Mouse (Mus musculus): Measurements from ENCODE around the gene Gpi1. TPM values are rescaled to one million over a fixed set of nuclear protein-coding genes. Genes with fewer than 3 reads are reported as not detected.

Gene Gpi1
- 347 and 381 TPM in 2 replicates for polyA plus RNA-seq (2016; fragmentation: Nextera tagmentation; extraction: Ambion mirVana)

DNA sequence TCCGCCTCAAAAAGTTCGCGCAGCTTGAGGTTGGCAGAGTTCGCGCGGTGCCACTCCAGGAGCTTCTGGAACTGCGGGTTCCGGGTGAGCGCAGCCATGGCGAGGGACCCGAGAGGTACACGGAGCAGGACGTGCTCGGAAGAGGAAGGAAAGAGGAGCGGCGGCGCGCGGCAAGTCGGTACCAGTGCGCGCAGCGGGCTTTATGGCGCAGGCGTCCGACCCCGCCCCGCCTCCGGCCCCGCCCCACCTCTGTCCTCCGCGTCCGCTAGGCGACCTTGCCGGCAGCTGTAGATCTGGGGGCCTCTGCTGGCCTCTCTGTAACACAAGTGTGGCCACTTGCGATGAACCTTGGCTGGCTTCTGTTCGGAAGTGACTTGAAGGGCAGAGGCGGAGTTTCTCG is at the start of gene Gpi1:
Gpi1 (minus strand) TSS at position 221 of the 400 bp plus-strand sequence.
- Histone ChIP-seq H3K9me3 (no peaks in the 10 kb centered on the region), H3K27ac (replicated peaks) (peak within 1 kb of the TSS; percentile 95), H3K4me1 (peaks cover 54% of the 10 kb centered on the region), H3K4me3 (peak within 1 kb of the TSS; percentile 87), H3K27me3 (replicated peaks; ENCODE audit: low read depth, poor library complexity, severe bottlenecking) (no peaks in the 10 kb centered on the region), H3K36me3 (replicated peaks) (peaks cover 38% of the 10 kb centered on the region)
- peak; percentile 95 for DNase-seq (ENCODE audit: low spot score)
- 2% methylated on average over 39 of the region's 39 CpGs for WGBS

DNA sequence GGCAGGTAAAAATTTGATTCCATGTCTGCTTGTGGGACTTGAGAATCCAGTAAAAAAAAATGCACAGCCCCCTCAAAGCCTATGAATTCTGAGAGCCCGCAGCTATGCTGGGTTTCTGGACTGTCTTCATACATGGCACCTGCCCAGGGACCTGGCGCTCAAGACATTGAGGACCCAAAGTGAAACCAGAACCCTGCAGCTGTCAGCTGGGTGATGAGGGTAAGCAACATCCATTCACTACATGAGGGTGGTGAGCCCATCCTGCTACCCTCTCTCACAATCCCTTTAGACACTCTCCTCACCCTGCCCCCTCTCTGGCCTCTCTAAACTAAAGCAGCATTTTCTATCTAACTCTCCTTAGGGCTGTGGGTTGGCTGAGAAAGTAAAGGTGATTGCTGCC is 47.5 kb upstream of the Gpi1 start:
- H3K27me3 ChIP-seq (replicated peaks; ENCODE audit: low read depth, poor library complexity, severe bottlenecking) = no peaks in the 10 kb centered on the region
- no peak overlapping the region for H3K4me3 ChIP-seq
- 0 out of 2 replicates have a peak, but pooled peaks cover 3% of the 10 kb centered on the region for H3K9me3 ChIP-seq
- DNase-seq (ENCODE audit: low spot score) = no peak
- peaks cover 15% of the 10 kb centered on the region for H3K36me3 ChIP-seq (replicated peaks)
- no peak overlapping the region for H3K27ac ChIP-seq (replicated peaks)
- H3K4me1 ChIP-seq = no peaks in the 10 kb centered on the region
- 94% methylated on average over 2 of the region's 2 CpGs for WGBS

- no peaks in the 10 kb centered on the region for H3K27me3 ChIP-seq (replicated peaks; ENCODE audit: low read depth, poor library complexity, severe bottlenecking)
- 0 out of 2 replicates have a peak, but pooled peaks cover 3% of the 10 kb centered on the region for H3K9me3 ChIP-seq
- H3K36me3 ChIP-seq (replicated peaks) = peaks cover 14% of the 10 kb centered on the region
- no peak overlapping the region for H3K27ac ChIP-seq (replicated peaks)
- H3K4me3 ChIP-seq = no peak overlapping the region
- no peaks in the 10 kb centered on the region for H3K4me1 ChIP-seq
- DNase-seq (ENCODE audit: low spot score) = no peak
- 91% methylated on average over 3 of the region's 3 CpGs for WGBS
Measured at GRCm38 (mm10) chr7:34276066-34276465, 45.9 kb upstream of the Gpi1 start.

DNA sequence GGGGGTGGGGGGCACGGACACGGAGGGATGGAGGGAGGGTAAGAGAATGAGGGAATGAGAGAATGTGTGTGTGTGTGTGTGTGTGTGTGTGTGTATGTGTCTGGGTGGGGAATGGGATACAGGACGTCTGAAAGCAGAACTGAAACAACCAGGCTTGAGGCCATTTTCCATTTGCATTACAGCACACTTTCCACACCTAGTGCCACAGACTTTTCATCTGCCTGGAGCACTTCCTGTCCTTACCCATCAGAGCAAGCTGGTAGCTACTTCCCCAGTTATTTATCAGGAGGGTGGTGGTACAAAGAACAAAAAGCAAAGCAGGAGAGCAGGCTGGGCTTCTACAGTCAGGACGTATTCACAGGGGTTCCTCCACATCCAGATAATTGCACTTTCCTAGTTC is 42.3 kb upstream of the Gpi1 start:
- H3K4me3 ChIP-seq = no peak overlapping the region
- H3K9me3 ChIP-seq = 0 out of 2 replicates have a peak, but pooled peaks cover 3% of the 10 kb centered on the region
- 61% methylated on average over 4 of the region's 4 CpGs for WGBS
- no peaks in the 10 kb centered on the region for H3K27me3 ChIP-seq (replicated peaks; ENCODE audit: low read depth, poor library complexity, severe bottlenecking)
- no peak for DNase-seq (ENCODE audit: low spot score)
- peaks cover 8% of the 10 kb centered on the region for H3K4me1 ChIP-seq
- H3K36me3 ChIP-seq (replicated peaks) = peaks cover 14% of the 10 kb centered on the region
- no peak overlapping the region for H3K27ac ChIP-seq (replicated peaks)

GRCm38 (mm10) chr7:34268463-34268862 is 38.3 kb upstream of the Gpi1 start:
- Histone ChIP-seq H3K4me3 (no peak overlapping the region), H3K9me3 (no peaks in the 10 kb centered on the region), H3K36me3 (replicated peaks) (0 out of 2 replicates have a peak, but pooled peaks cover 3% of the 10 kb centered on the region), H3K27me3 (replicated peaks; ENCODE audit: low read depth, poor library complexity, severe bottlenecking) (no peaks in the 10 kb centered on the region), H3K4me1 (peaks cover 8% of the 10 kb centered on the region), H3K27ac (replicated peaks) (0 out of 2 replicates have a peak overlapping the region, but pooled peaks have one; percentile 44)
- no peak for DNase-seq (ENCODE audit: low spot score)
- 57% methylated on average over 1 of the region's 1 CpGs for WGBS

DNA sequence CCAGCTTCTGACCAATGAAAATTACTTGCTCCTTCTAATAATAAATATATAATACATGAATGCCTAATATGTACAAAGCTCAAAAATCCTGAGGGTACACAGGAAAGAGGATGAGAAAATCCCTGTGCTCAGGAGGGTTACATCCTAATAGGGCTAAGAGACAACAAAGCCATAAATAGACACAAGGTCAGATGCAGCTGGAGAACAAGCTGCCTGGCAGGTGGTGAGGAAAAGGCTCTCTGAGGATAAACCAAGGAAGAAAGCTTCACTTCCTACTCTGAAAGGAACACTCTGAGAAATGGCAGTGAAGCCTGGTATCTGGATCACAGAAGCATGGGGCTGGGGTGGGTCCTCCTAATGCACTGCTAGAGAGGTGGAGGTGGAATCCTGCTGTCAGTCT is 36.3 kb upstream of the Gpi1 start:
- Histone ChIP-seq H3K36me3 (replicated peaks) (peaks cover 20% of the 10 kb centered on the region), H3K27me3 (replicated peaks; ENCODE audit: low read depth, poor library complexity, severe bottlenecking) (no peaks in the 10 kb centered on the region), H3K4me3 (no peak overlapping the region), H3K4me1 (peaks cover 8% of the 10 kb centered on the region), H3K27ac (replicated peaks) (no peak overlapping the region), H3K9me3 (no peaks in the 10 kb centered on the region)
- no peak for DNase-seq (ENCODE audit: low spot score)

- peaks cover 8% of the 10 kb centered on the region for H3K4me1 ChIP-seq
- H3K9me3 ChIP-seq = no peaks in the 10 kb centered on the region
- H3K27ac ChIP-seq (replicated peaks) = no peak overlapping the region
- DNase-seq (ENCODE audit: low spot score) = peak; percentile 16
- peaks cover 25% of the 10 kb centered on the region for H3K36me3 ChIP-seq (replicated peaks)
- H3K27me3 ChIP-seq (replicated peaks; ENCODE audit: low read depth, poor library complexity, severe bottlenecking) = no peaks in the 10 kb centered on the region
- 71% methylated on average over 5 of the region's 5 CpGs for WGBS
- H3K4me3 ChIP-seq = no peak overlapping the region
Measured at GRCm38 (mm10) chr7:34265876-34266346, 35.8 kb upstream of the Gpi1 start.

DNA sequence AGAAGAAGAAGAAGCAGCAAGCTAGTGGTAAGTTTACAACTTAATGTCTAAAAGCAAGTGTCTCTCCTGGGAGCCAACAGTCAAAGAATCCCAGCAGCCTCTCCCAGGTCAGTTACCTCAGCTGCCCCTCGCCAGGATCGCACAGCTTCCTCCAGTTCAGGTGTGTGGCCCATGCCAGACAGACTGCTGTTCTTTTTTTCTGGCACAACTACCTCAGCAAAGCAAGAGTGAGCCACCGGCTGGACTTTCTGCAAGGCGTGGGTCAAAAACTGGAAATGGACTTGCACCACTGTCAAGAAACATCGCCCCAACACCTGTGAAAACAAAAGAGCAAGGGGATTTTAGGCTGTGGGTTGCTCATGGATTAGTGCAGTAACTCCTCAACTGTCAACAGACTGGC is 33.3 kb upstream of the Gpi1 start:
- H3K27ac ChIP-seq (replicated peaks) = no peak overlapping the region
- DNase-seq (ENCODE audit: low spot score) = no peak
- H3K4me1 ChIP-seq = peaks cover 2% of the 10 kb centered on the region
- WGBS = 89% methylated on average over 5 of the region's 5 CpGs
- no peaks in the 10 kb centered on the region for H3K27me3 ChIP-seq (replicated peaks; ENCODE audit: low read depth, poor library complexity, severe bottlenecking)
- no peak overlapping the region for H3K4me3 ChIP-seq
- H3K9me3 ChIP-seq = no peaks in the 10 kb centered on the region
- peaks cover 37% of the 10 kb centered on the region for H3K36me3 ChIP-seq (replicated peaks)

- Histone ChIP-seq H3K27ac (replicated peaks) (no peak overlapping the region), H3K36me3 (replicated peaks) (peaks cover 74% of the 10 kb centered on the region), H3K4me3 (no peak overlapping the region), H3K9me3 (no peaks in the 10 kb centered on the region), H3K27me3 (replicated peaks; ENCODE audit: low read depth, poor library complexity, severe bottlenecking) (no peaks in the 10 kb centered on the region), H3K4me1 (peaks cover 3% of the 10 kb centered on the region; the same call in 1 of the 2 replicates)
- WGBS = 71% methylated on average over 1 of the region's 1 CpGs
- DNase-seq (ENCODE audit: low spot score) = no peak
Measured at GRCm38 (mm10) chr7:34258407-34258806, 28.3 kb upstream of the Gpi1 start.

DNA sequence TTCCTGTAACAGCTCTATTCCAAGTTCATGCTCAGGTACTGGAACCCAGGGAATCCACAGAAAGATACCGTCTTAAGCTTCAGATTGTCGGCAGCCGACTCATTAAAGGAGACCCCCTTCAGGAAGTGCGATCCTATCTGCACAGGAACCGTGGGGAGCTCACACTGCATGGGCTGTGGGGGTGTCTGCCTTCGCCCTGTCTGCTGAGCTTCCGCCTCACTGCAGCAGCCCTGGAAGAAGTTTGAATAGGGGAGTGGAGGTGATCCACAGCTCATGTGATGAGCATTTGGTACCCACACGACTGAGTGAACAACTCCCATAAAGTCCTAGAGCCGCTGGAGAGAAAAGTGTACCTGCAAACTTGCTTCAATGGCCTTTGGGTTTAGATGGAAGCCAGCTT is 27.1 kb upstream of the Gpi1 start:
- DNase-seq (ENCODE audit: low spot score) = no peak
- no peak overlapping the region for H3K27ac ChIP-seq (replicated peaks)
- peaks cover 3% of the 10 kb centered on the region; the same call in 1 of the 2 replicates for H3K4me1 ChIP-seq
- H3K4me3 ChIP-seq = no peak overlapping the region
- peaks cover 71% of the 10 kb centered on the region for H3K36me3 ChIP-seq (replicated peaks)
- no peaks in the 10 kb centered on the region for H3K9me3 ChIP-seq
- no peaks in the 10 kb centered on the region for H3K27me3 ChIP-seq (replicated peaks; ENCODE audit: low read depth, poor library complexity, severe bottlenecking)
- WGBS = 86% methylated on average over 9 of the region's 9 CpGs

GRCm38 (mm10) chr7:34255916-34256315 is 25.8 kb upstream of the Gpi1 start:
- 86% methylated on average over 1 of the region's 1 CpGs for WGBS
- DNase-seq (ENCODE audit: low spot score) = no peak
- Histone ChIP-seq H3K27ac (replicated peaks) (no peak overlapping the region), H3K9me3 (no peaks in the 10 kb centered on the region), H3K27me3 (replicated peaks; ENCODE audit: low read depth, poor library complexity, severe bottlenecking) (no peaks in the 10 kb centered on the region), H3K4me1 (peaks cover 3% of the 10 kb centered on the region; the same call in 1 of the 2 replicates), H3K4me3 (no peak overlapping the region), H3K36me3 (replicated peaks) (peaks cover 61% of the 10 kb centered on the region)

DNA sequence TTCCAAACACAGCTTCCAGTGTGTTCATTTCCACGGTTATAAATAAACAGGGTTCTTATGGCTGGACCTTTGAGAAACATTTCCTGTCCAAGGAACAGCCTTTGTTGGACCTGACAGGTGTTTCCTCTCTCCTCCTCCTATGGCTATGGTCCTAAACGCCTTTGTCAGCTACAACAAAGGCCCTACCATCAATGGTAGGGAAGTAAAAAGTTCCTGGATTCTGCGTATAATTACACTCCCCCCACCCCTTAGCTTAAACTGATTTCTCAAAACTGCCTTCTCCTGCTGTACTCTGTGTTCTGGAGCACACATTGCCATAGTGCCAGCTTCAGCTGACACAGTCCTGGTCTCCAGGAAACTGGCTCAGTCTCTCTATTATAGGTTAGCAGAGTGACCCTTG is 25.0 kb upstream of the Gpi1 start:
- Histone ChIP-seq H3K27ac (replicated peaks) (no peak overlapping the region), H3K4me1 (peaks cover 3% of the 10 kb centered on the region; the same call in 1 of the 2 replicates), H3K36me3 (replicated peaks) (peaks cover 63% of the 10 kb centered on the region), H3K9me3 (no peaks in the 10 kb centered on the region), H3K27me3 (replicated peaks; ENCODE audit: low read depth, poor library complexity, severe bottlenecking) (no peaks in the 10 kb centered on the region), H3K4me3 (no peak overlapping the region)
- DNase-seq (ENCODE audit: low spot score) = no peak
- 78% methylated on average over 3 of the region's 3 CpGs for WGBS

DNA sequence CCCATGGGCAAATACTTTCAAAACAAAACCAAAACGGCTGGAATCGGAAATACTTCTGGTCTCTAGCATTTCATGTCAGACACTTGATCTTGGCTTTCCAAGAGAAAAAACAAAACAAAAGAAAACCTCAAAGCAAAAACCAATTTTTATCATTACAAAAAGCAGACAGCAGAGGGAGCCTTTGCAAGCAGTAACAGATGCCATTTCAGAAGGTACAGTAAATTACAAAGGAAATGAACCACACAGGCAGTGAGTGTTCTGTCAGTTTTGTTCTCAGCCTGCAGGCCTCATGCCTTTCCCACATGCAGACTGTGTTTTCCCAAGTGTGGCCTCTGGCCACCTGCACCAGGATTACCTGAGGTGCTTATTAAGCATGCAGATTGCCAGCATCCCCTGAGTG is 21.9 kb upstream of the Gpi1 start:
- H3K4me3 ChIP-seq = no peak overlapping the region
- no peak for DNase-seq (ENCODE audit: low spot score)
- no peaks in the 10 kb centered on the region for H3K9me3 ChIP-seq
- WGBS = 84% methylated on average over 2 of the region's 2 CpGs
- H3K27ac ChIP-seq (replicated peaks) = no peak overlapping the region
- no peaks in the 10 kb centered on the region for H3K4me1 ChIP-seq
- peaks cover 70% of the 10 kb centered on the region for H3K36me3 ChIP-seq (replicated peaks)
- H3K27me3 ChIP-seq (replicated peaks; ENCODE audit: low read depth, poor library complexity, severe bottlenecking) = no peaks in the 10 kb centered on the region

Data from embryonic facial prominence, embryonic 10.5 days (tissue).